Mouse (Mus musculus): ENCODE data around the gene Fars2. TPM values are rescaled to one million over a fixed set of nuclear protein-coding genes. Genes with fewer than 3 reads are reported as not detected.
A peak's percentile ranks its signal among the peaks of the same experiment; 100 is the strongest.
"Not testable (repeated sequence)": the region's sequence is repeated elsewhere in the genome, so short reads cannot be mapped to it uniquely, and the experiment has no call there.

Fars2 gene
- polyA plus RNA-seq, 1 experiment from 2014 or later = 26.5 TPM

DNA sequence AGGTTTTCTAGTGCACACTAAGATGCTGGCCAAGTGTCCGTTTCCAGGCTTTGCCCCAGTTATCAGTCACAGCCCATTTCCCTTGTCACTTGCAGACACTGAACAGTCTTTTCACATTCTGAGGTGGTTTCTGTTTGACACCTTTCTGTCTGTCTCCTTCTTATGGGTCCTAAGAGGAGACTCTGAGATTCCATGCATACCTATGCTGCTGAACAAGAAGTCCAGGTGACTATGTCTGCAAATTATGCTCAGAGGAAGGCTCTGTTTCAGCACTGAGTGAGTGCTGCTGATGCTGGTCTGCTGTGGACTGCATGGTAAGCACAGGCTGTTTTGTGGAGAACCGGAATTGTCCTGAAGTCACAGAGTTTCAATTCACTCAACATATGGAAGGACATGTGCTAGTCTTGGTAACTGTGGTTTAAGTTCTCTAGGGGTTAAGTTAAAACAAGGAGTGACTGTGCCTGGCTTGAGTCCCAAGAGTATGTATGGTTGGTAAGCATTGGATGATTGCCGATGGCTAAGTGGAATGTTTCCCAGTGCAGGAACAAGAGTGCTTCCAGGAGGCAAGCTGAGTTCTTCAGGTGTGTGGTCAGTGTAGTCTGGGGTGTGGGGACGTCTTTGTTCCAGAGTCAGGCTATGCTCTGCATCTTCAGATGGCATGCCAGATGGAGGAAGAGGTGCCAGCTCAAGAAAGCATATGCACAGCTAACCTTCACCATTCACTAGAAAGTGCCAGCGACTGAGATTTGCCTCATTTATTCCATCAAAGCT is 35.7 kb downstream of the Fars2 start:
- Histone ChIP-seq H3K9me3 (no peaks in the 10 kb centered on the region), H3K27me3 (ENCODE audit: poor library complexity, severe bottlenecking) (no peaks in the 10 kb centered on the region), H3K4me1 (peaks cover 22% of the 10 kb centered on the region), H3K27ac (no peak overlapping the region), H3K36me3 (replicated peaks) (no peaks in the 10 kb centered on the region), H3K4me3 (no peak overlapping the region)
- no peak for DNase-seq (ENCODE audit: extremely low spot score, low spot score)
- WGBS = 89% methylated on average over 5 of the region's 5 CpGs

DNA sequence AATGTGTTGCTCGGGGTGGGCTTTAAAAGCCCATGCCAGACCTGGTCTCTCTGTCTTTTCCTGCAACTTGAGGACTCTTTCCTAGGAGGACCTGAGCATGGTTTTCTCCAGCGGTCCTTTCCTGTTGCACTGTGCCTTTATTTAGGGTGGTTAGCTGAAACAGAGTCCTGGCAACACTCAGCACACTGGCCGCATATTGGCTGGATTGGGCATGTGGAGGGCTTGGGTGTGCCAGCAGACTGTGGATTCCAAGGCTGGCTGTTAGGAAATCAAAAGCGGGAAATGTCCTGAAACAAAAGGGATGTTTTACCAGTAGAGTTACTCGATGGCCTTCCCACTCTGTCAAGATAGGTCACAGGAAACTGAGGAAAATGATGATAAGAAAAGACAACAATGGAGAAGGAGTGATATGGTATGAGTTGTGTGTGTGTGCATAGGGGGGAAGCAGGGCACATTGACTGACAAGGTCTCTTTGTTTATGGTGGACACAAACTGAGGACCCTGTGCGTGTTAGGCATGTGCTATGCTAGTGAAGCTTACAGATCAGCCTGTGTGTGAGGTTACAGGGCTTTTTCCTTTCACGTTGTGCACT is 39.2 kb downstream of the Fars2 start:
- H3K9me3 ChIP-seq = no peaks in the 10 kb centered on the region
- 90% methylated on average over 7 of the region's 7 CpGs for WGBS
- DNase-seq (ENCODE audit: extremely low spot score, low spot score) = no peak
- no peaks in the 10 kb centered on the region for H3K27me3 ChIP-seq (ENCODE audit: poor library complexity, severe bottlenecking)
- no peak overlapping the region for H3K4me3 ChIP-seq
- H3K4me1 ChIP-seq = no peaks in the 10 kb centered on the region
- H3K36me3 ChIP-seq (replicated peaks) = no peaks in the 10 kb centered on the region
- no peak overlapping the region for H3K27ac ChIP-seq

- no peak for DNase-seq (ENCODE audit: extremely low spot score, low spot score)
- Histone ChIP-seq H3K9me3 (no peaks in the 10 kb centered on the region), H3K27ac (no peak overlapping the region), H3K4me1 (no peaks in the 10 kb centered on the region), H3K27me3 (ENCODE audit: poor library complexity, severe bottlenecking) (no peaks in the 10 kb centered on the region), H3K36me3 (replicated peaks) (no peaks in the 10 kb centered on the region), H3K4me3 (no peak overlapping the region)
- 97% methylated on average over 5 of the region's 5 CpGs for WGBS
These were observed 46.2 kb downstream of the Fars2 start for GRCm38 (mm10) chr13:36163411-36163810.

DNA sequence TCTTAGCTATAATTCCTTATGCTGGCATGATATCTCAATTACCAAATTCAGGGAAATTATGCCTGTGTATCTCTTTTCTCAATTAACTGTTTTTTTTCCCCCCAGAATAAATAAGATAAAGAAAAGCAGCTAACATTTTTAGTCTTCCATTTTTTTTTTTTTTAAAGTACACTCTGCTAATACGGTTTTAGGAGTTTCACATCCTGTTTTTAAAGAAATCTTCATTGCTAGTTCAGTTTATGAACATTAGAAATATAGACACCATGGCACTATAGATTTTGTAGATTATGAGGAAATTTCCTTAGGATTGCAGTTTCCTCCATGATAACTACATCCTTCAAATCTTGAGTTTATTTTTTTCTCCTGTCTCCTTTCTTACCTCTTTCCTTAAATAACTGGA is 46.7 kb downstream of the Fars2 start:
- no peaks in the 10 kb centered on the region for H3K36me3 ChIP-seq (replicated peaks)
- H3K27me3 ChIP-seq (ENCODE audit: poor library complexity, severe bottlenecking) = no peaks in the 10 kb centered on the region
- DNase-seq (ENCODE audit: extremely low spot score, low spot score) = no peak
- H3K4me1 ChIP-seq = no peaks in the 10 kb centered on the region
- H3K27ac ChIP-seq = no peak overlapping the region
- no peaks in the 10 kb centered on the region for H3K9me3 ChIP-seq
- WGBS = 96% methylated on average over 1 of the region's 1 CpGs
- H3K4me3 ChIP-seq = no peak overlapping the region

DNA sequence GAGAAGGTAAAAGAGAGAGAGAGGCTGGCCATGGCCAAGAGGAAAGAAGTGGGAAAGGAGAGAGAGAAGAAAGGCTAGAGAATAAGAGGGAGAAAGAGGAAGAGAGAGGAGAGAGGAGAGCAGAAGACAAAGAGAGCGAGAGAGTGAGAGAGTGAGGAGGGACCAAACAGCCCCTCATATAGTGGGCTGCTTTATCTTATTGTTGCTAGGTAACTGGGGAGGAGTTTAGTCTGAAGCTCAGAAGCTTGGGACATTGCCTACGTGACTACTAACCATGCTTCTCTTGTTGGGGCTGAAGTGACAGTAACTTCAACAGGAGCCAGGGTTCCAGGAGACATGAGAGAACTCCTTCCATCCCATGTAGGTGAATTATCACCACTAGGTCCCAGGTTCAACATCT is 55.8 kb downstream of the Fars2 start:
- DNase-seq (ENCODE audit: extremely low spot score, low spot score); H3K9me3 ChIP-seq; H3K36me3 ChIP-seq (replicated peaks); H3K4me3 ChIP-seq; H3K27me3 ChIP-seq (ENCODE audit: poor library complexity, severe bottlenecking): not testable (repeated sequence)
- WGBS = 73% methylated on average over 2 of the region's 2 CpGs
- Histone ChIP-seq H3K27ac (peak overlapping the region; percentile 74), H3K4me1 (peaks cover 17% of the 10 kb centered on the region)

DNA sequence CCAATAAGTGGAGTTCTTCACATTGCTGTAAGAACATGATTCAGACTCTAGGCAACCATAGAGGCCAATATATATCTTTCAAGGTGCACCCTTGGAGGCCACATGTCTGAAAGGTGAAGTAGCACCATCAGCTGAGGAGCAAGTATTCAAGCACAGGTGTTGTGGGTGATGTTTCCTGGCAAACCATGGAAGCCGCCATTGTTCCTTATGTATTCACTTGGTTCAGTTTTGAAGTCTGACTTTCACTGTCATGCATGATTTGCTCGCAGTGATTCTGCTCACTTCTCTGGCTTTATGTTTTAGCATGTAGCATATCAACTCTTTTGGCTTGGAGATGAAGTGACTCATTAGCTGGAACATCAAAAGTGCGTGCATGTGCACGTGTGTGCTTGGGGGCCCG is 56.9 kb downstream of the Fars2 start:
- DNase-seq (ENCODE audit: extremely low spot score, low spot score) = no peak
- no peak overlapping the region for H3K4me3 ChIP-seq
- no peak overlapping the region for H3K27ac ChIP-seq
- no peaks in the 10 kb centered on the region for H3K27me3 ChIP-seq (ENCODE audit: poor library complexity, severe bottlenecking)
- H3K36me3 ChIP-seq (replicated peaks) = no peaks in the 10 kb centered on the region
- peaks cover 17% of the 10 kb centered on the region for H3K4me1 ChIP-seq
- 95% methylated on average over 5 of the region's 5 CpGs for whole genome bisulfite sequencing
- H3K9me3 ChIP-seq = no peaks in the 10 kb centered on the region

GRCm38 (mm10) chr13:36174772-36175171 is 57.6 kb downstream of the Fars2 start:
- no peaks in the 10 kb centered on the region for H3K27me3 ChIP-seq (ENCODE audit: poor library complexity, severe bottlenecking)
- WGBS = 93% methylated on average over 4 of the region's 4 CpGs
- H3K27ac ChIP-seq = no peak overlapping the region
- peaks cover 17% of the 10 kb centered on the region for H3K4me1 ChIP-seq
- no peaks in the 10 kb centered on the region for H3K36me3 ChIP-seq (replicated peaks)
- no peak overlapping the region for H3K4me3 ChIP-seq
- DNase-seq (ENCODE audit: extremely low spot score, low spot score) = no peak
- H3K9me3 ChIP-seq = no peaks in the 10 kb centered on the region

DNA sequence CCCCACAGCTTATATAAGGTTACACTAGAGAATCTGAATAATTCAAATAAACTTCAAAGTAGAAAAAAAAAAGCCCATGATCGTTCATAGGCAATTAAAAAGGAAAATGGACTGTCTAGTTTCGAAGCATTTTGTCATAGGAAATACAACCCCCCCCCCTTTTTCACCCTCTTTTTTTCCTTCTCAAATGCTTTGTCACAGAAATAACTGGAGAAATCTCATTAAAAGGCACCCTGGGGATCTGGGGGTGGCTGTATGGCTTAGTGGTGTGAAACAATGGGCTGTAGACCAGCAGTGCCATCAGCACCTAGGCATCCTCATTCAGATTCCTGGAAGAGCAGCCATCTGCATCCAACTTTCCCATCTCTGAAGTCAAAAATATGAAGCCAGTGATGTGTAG is 64.0 kb downstream of the Fars2 start:
- WGBS = 80% methylated on average over 2 of the region's 2 CpGs
- H3K4me1 ChIP-seq = peaks cover 8% of the 10 kb centered on the region
- no peaks in the 10 kb centered on the region for H3K27me3 ChIP-seq (ENCODE audit: poor library complexity, severe bottlenecking)

GRCm38 (mm10) chr13:36190577-36190976 is 73.4 kb downstream of the Fars2 start:
- H3K4me3 ChIP-seq = no peak overlapping the region
- no peaks in the 10 kb centered on the region for H3K9me3 ChIP-seq
- no peak for DNase-seq (ENCODE audit: extremely low spot score, low spot score)
- 96% methylated on average over 2 of the region's 2 CpGs for WGBS
- H3K36me3 ChIP-seq (replicated peaks) = no peaks in the 10 kb centered on the region
- no peaks in the 10 kb centered on the region for H3K4me1 ChIP-seq
- no peaks in the 10 kb centered on the region for H3K27me3 ChIP-seq (ENCODE audit: poor library complexity, severe bottlenecking)
- no peak overlapping the region for H3K27ac ChIP-seq

More for the DNA sequence above, 64.0 kb downstream of the Fars2 start:
- DNase-seq (ENCODE audit: extremely low spot score, low spot score) = no peak
- Histone ChIP-seq H3K36me3 (replicated peaks) (no peaks in the 10 kb centered on the region), H3K27ac (no peak overlapping the region), H3K4me3 (no peak overlapping the region), H3K9me3 (no peaks in the 10 kb centered on the region)

GRCm38 (mm10) chr13:36193484-36194113 is 76.4 kb downstream of the Fars2 start:
- Histone ChIP-seq H3K4me1 (0 out of 2 replicates have a peak, but pooled peaks cover 3% of the 10 kb centered on the region), H3K9me3 (no peaks in the 10 kb centered on the region), H3K4me3 (no peak overlapping the region), H3K27me3 (ENCODE audit: poor library complexity, severe bottlenecking) (no peaks in the 10 kb centered on the region), H3K27ac (no peak overlapping the region), H3K36me3 (replicated peaks) (no peaks in the 10 kb centered on the region)
- DNase-seq (ENCODE audit: extremely low spot score, low spot score) = no peak
- WGBS = 86% methylated on average over 5 of the region's 5 CpGs

DNA sequence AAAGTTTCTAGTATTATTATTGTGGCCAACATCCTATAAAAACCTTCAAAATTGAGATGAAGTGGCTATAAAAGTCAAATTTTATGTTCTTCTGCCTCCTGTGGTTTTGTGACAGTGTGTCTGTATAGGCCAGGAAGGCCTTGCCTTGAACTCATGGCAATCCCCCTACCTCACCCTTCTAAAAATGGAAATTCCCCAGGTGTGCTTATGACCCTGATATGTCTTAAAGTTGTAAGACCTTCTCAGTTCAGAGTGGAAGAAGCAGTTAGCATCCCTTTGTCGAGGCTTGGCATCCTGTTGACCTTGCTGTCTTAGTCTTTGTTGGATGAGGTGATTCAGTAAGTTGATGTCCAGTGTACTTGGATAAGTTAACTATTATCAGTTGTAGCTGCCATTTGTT is 82.1 kb downstream of the Fars2 start:
- no peaks in the 10 kb centered on the region for H3K36me3 ChIP-seq (replicated peaks)
- H3K4me3 ChIP-seq = no peak overlapping the region
- H3K4me1 ChIP-seq = 0 out of 2 replicates have a peak, but pooled peaks cover 3% of the 10 kb centered on the region
- 92% methylated on average over 1 of the region's 1 CpGs for WGBS
- no peaks in the 10 kb centered on the region for H3K27me3 ChIP-seq (ENCODE audit: poor library complexity, severe bottlenecking)
- H3K9me3 ChIP-seq = no peaks in the 10 kb centered on the region
- no peak for DNase-seq (ENCODE audit: extremely low spot score, low spot score)
- H3K27ac ChIP-seq = no peak overlapping the region

- H3K27ac ChIP-seq = no peak overlapping the region
- DNase-seq (ENCODE audit: extremely low spot score, low spot score) = no peak
- H3K4me3 ChIP-seq = no peak overlapping the region
- no peaks in the 10 kb centered on the region for H3K9me3 ChIP-seq
- WGBS = 88% methylated on average over 4 of the region's 4 CpGs
- H3K4me1 ChIP-seq = 0 out of 2 replicates have a peak, but pooled peaks cover 3% of the 10 kb centered on the region
- H3K36me3 ChIP-seq (replicated peaks) = no peaks in the 10 kb centered on the region
- no peaks in the 10 kb centered on the region for H3K27me3 ChIP-seq (ENCODE audit: poor library complexity, severe bottlenecking)
These were observed 83.2 kb downstream of the Fars2 start for GRCm38 (mm10) chr13:36200453-36200852.

- no peak for DNase-seq (ENCODE audit: extremely low spot score, low spot score)
- no peaks in the 10 kb centered on the region for H3K9me3 ChIP-seq
- H3K4me1 ChIP-seq = peaks cover 13% of the 10 kb centered on the region
- WGBS = 89% methylated on average over 2 of the region's 2 CpGs
- H3K27me3 ChIP-seq (ENCODE audit: poor library complexity, severe bottlenecking) = no peaks in the 10 kb centered on the region
- no peak overlapping the region for H3K27ac ChIP-seq
- H3K36me3 ChIP-seq (replicated peaks) = no peaks in the 10 kb centered on the region
- H3K4me3 ChIP-seq = no peak overlapping the region
These were observed 85.3 kb downstream of the Fars2 start for GRCm38 (mm10) chr13:36202496-36202895.
